Mouse (Mus musculus) embryo, embryonic 9.5 days (tissue): ENCODE measurements around the gene Tunar.
A peak's percentile ranks its signal among the peaks of the same experiment; 100 is the strongest.

Source experiments
- DNase-seq: peaks from one replicate; pipeline ENCODE4 v3.0.0-alpha.2; 2017; ENCODE audit errors: extremely low spot score

Tunar gene

GRCm38 (mm10) chr12:105333570-105333969 lies at the start of gene Tunar:
Gene Tunar, plus strand, starts transcription at chr12:105333870.
- DNase-seq: no peak

GRCm38 (mm10) chr12:105312571-105313035 lies 21.1 kb upstream of the Tunar start:
- no peak for DNase-seq

GRCm38 (mm10) chr12:105314328-105314727 lies 19.3 kb upstream of the Tunar start:
- no peak for DNase-seq

GRCm38 (mm10) chr12:105322160-105322559 lies 11.5 kb upstream of the Tunar start:
- peak; percentile 51 for DNase-seq

- no peak for DNase-seq
These were observed 6.6 kb upstream of the Tunar start for GRCm38 (mm10) chr12:105327051-105327450.

GRCm38 (mm10) chr12:105328396-105328795 lies 5.3 kb upstream of the Tunar start:
- DNase-seq: no peak

- no peak for DNase-seq
These were observed 2.4 kb downstream of the Tunar start for GRCm38 (mm10) chr12:105336094-105336420.

- DNase-seq: peak; percentile 75
These were observed 3.0 kb downstream of the Tunar start for GRCm38 (mm10) chr12:105336421-105337289.

- DNase-seq: peak; percentile 38
These were observed 3.8 kb downstream of the Tunar start for GRCm38 (mm10) chr12:105337290-105338005.

- no peak for DNase-seq
These were observed 4.7 kb downstream of the Tunar start for GRCm38 (mm10) chr12:105338256-105338977.

- no peak for DNase-seq
These were observed 7.9 kb downstream of the Tunar start for GRCm38 (mm10) chr12:105341523-105341922.

- DNase-seq: no peak
These were observed 10.8 kb downstream of the Tunar start for GRCm38 (mm10) chr12:105344460-105344859.

- DNase-seq: no peak
These were observed 13.2 kb downstream of the Tunar start for GRCm38 (mm10) chr12:105346861-105347260.

- DNase-seq: no peak
These were observed 13.6 kb downstream of the Tunar start for GRCm38 (mm10) chr12:105347261-105347660.

GRCm38 (mm10) chr12:105354266-105354665 lies 20.6 kb downstream of the Tunar start:
- DNase-seq: no peak

- DNase-seq: no peak
These were observed 21.1 kb downstream of the Tunar start for GRCm38 (mm10) chr12:105354772-105355171.

GRCm38 (mm10) chr12:105356781-105357180 lies 23.1 kb downstream of the Tunar start:
- DNase-seq: no peak

GRCm38 (mm10) chr12:105363648-105364047 lies 30.0 kb downstream of the Tunar start:
- no peak for DNase-seq

- no peak for DNase-seq
These were observed 40.9 kb downstream of the Tunar start for GRCm38 (mm10) chr12:105374564-105374963.

- no peak for DNase-seq
These were observed 43.3 kb downstream of the Tunar start for GRCm38 (mm10) chr12:105376976-105377375.

- DNase-seq: no peak
These were observed 49.1 kb downstream of the Tunar start for GRCm38 (mm10) chr12:105382733-105383132.

- no peak for DNase-seq
These were observed 61.0 kb downstream of the Tunar start for GRCm38 (mm10) chr12:105394671-105395070.
